ENCODE assay signal across 8 mouse cellular contexts in genomic region chr7:119895639-119896512, GRCm38 (mm10). TPM values are rescaled to one million over a fixed set of nuclear protein-coding genes. Genes with fewer than 3 reads are reported as not detected.
A peak's percentile ranks its signal among the peaks of the same experiment; 100 is the strongest.
DNase-seq lines count a peak whose midpoint lies in the region; ATAC-seq lines count a peak whose summit lies in the region.

TSS of gene Lyrm1 (plus strand) at chr7:119895861.
TSS of gene Dcun1d3 (minus strand) at chr7:119896298.

- peak; percentile 90 for ATAC-seq in common myeloid progenitor, adult 5-6 weeks (replicated peaks; ENCODE audit: low read depth, poor library complexity, severe bottlenecking)
- peak; percentile 86 for ATAC-seq in megakaryocyte progenitor cell, adult 5-6 weeks (replicated peaks; ENCODE audit: poor library complexity)

- DNase-seq in ZHBTc4 (ENCODE audit: low read depth, low spot score): peak; percentile 100
- DNase-seq in gastrocnemius, adult 8-10 months (ENCODE audit: low spot score in 2 of 2): peak; percentile 96 to 97
- peak; percentile 98 for DNase-seq in induced T-regulatory cell, adult 2 months (ENCODE audit: low read depth)
- DNase-seq in left cerebral cortex, adult 9 months (ENCODE audit: low spot score in 2 of 2): peak; percentile 94 to 98
- DNase-seq in right cerebral cortex, postnatal 14 days: peak; percentile 99
- peak; percentile 97 to 98 for DNase-seq in urinary bladder, postnatal 36 days (ENCODE audit: low spot score in 2 of 2)

RNA-seq across cellular contexts. Expression of gene Lyrm1, which starts in this region (rescaled TPM):
- total RNA-seq in common myeloid progenitor, adult 5-6 weeks (2017): 2.6 and 4.7 TPM in 2 replicates
- total RNA-seq in gastrocnemius, adult 8-10 months (2022): 10 to 100 TPM in 1 of 4 experiments, 1 to 10 TPM in 3; 8.2 to 11.5 (median 9.2) TPM
- total RNA-seq in megakaryocyte progenitor cell, adult 5-6 weeks (2015): 1.7 and 5.9 TPM in 2 replicates
- 3.1 and 3.9 TPM in 2 replicates for total RNA-seq in megakaryocyte progenitor cell, adult 5-6 weeks (2017)

RNA-seq across cellular contexts. Expression of gene Dcun1d3, which starts in this region (rescaled TPM):
- 3.0 and 4.0 TPM in 2 replicates for total RNA-seq in common myeloid progenitor, adult 5-6 weeks (2017)
- 10 to 100 TPM; 13.2 to 22.6 (median 20.8) TPM for total RNA-seq in gastrocnemius, adult 8-10 months (2022)
- total RNA-seq in megakaryocyte progenitor cell, adult 5-6 weeks (2015): 2.2 and 3.0 TPM in 2 replicates
- 2.3 and 5.4 TPM in 2 replicates for total RNA-seq in megakaryocyte progenitor cell, adult 5-6 weeks (2017)

Comparison
In these comparisons a context has a peak if more than half of its experiments do, and no peak if none do; other contexts are left out.
1. Peak in every context shown above with its lines: DNase-seq and ATAC-seq.